Mouse (Mus musculus) hindbrain, embryonic 15.5 days (tissue): ENCODE measurements around the gene Chtop. TPM values are rescaled to one million over a fixed set of nuclear protein-coding genes. Genes with fewer than 3 reads are reported as not detected.

Source experiments
- ATAC-seq: fragments of 200-750 bp; cut with Nextera tagmentation; 2 replicates; pipeline ENCODE4 v1.8.0; 2017; ENCODE audit warnings: low read depth, moderate number of reproducible peaks, moderate TSS enrichment; ENCODE audit not compliant: low FRiP score
- H3K27ac ChIP-seq: fragments of 300-500 bp; sonication (generic); replicated peaks from 2 replicates; pipeline ENCODE4 v1.5.1; 2015; ENCODE audit warnings: mild to moderate bottlenecking, inconsistent platforms
- H3K27me3 ChIP-seq: fragments of 300-500 bp; sonication (generic); 2 replicates; pipeline ENCODE4 v1.6.1; 2015; ENCODE audit warnings: control low read depth, inconsistent platforms
- H3K36me3 ChIP-seq: fragments of 300-500 bp; sonication (generic); 2 replicates; pipeline ENCODE4 v1.6.1; 2015; ENCODE audit warnings: control low read depth, inconsistent platforms
- H3K4me1 ChIP-seq: fragments of 300-500 bp; sonication (generic); replicated peaks from 2 replicates; pipeline ENCODE4 v1.6.1; 2015; ENCODE audit warnings: control low read depth, inconsistent platforms
- H3K4me2 ChIP-seq: fragments of 300-500 bp; sonication (generic); 2 replicates; pipeline ENCODE4 v1.6.1; 2015; ENCODE audit warnings: moderate library complexity, mild to moderate bottlenecking, inconsistent platforms
- H3K4me3 ChIP-seq: fragments of 300-500 bp; sonication (generic); 2 replicates; pipeline ENCODE4 v1.5.1; 2015; ENCODE audit warnings: mild to moderate bottlenecking, inconsistent platforms
- H3K9ac ChIP-seq: fragments of 300-500 bp; sonication (generic); 2 replicates; pipeline ENCODE4 v1.6.1; 2015; ENCODE audit warnings: inconsistent platforms
- H3K9me3 ChIP-seq: fragments of 300-500 bp; sonication (generic); 2 replicates; pipeline ENCODE4 v1.6.1; 2016; ENCODE audit warnings: control low read depth, inconsistent platforms
- WGBS: fragments of 180-500 bp; shearing (Covaris S2); methylation state at CpG from one replicate; pipeline ENCODE4 v1.1.7; 2015; 5-methylcytosine and 5-hydroxymethylcytosine counted together
- polyA plus RNA-seq: library from polyadenylated mRNA; unstranded; fragments of >200 nt; fragmentation: Nextera tagmentation; extraction: Ambion mirVana; gene quantifications from 2 replicates; pipeline ENCODE4 v1.2.1, GENCODE M21; 2015

Chtop gene
- polyA plus RNA-seq, 1 experiment from 2014 or later = 176 TPM

- WGBS = 83% methylated on average over 5 of the region's 5 CpGs
- Histone ChIP-seq H3K27ac (no peak within 1 kb of the TSS), H3K36me3 (no peaks in the 10 kb centered on the region), H3K4me3 (no peak within 1 kb of the TSS), H3K4me2 (no peak within 1 kb of the TSS), H3K27me3 (no peaks in the 10 kb centered on the region), H3K9ac (no peak within 1 kb of the TSS), H3K9me3 (no peaks in the 10 kb centered on the region), H3K4me1 (no peaks in the 10 kb centered on the region)
- ATAC-seq = no peak
Measured at GRCm38 (mm10) chr3:90526580-90526979, 17.3 kb upstream of the Chtop start, which contains the start of gene S100a14. S100a14 (plus strand) TSS chr3:90526856.

DNA sequence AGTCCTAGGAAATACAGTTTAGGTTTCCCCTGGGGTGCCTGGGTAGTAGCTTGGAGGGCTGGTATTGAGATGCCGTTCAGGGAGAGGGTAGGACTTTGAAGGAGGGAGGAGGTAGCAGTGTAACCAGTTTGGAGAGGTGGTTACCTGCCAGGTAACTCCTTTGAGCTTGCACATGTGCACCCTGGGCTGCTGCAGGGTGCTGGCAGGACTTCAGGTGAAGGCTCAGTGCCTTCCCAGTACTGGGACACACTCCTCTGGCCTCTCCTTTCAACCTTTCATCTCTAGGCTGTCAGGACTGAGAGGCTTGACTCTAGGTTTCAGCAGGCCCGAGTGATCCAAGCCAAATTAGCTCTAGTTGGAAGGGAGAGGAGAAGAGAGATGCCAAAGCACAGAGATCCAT is 16.8 kb upstream of the Chtop start:
- Histone ChIP-seq H3K4me3 (no peak overlapping the region), H3K4me1 (no peaks in the 10 kb centered on the region), H3K36me3 (no peaks in the 10 kb centered on the region), H3K27me3 (no peaks in the 10 kb centered on the region), H3K9me3 (no peaks in the 10 kb centered on the region), H3K9ac (no peak overlapping the region), H3K27ac (no peak overlapping the region), H3K4me2 (no peak overlapping the region)
- ATAC-seq = no peak
- WGBS = 81% methylated on average over 2 of the region's 2 CpGs

GRCm38 (mm10) chr3:90525421-90525820 is 16.1 kb upstream of the Chtop start:
- H3K27ac ChIP-seq = no peak overlapping the region
- H3K9ac ChIP-seq = no peak overlapping the region
- WGBS = 76% methylated on average over 4 of the region's 4 CpGs
- no peak overlapping the region for H3K4me3 ChIP-seq
- no peaks in the 10 kb centered on the region for H3K4me1 ChIP-seq
- no peaks in the 10 kb centered on the region for H3K9me3 ChIP-seq
- ATAC-seq = no peak
- no peak overlapping the region for H3K4me2 ChIP-seq
- no peaks in the 10 kb centered on the region for H3K27me3 ChIP-seq
- no peaks in the 10 kb centered on the region for H3K36me3 ChIP-seq

DNA sequence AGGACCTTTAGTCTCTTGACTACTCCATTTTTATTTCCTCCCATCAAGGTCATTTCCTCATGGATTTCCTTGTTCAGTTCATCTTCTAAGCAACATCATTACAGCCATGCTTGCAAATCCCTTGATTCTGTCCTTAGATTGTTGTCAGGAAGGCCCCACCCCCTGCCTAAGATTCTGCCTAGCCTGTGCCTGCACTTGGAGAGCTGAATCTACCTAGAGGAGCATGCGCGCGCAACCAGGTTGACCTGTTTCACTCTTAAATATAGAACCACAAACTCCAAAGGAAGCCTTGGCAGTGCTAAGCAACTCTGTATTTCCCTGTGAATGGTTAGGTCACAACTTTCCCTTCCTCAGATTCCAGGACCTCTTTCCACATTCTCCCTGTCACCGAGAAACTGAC is 8.4 kb upstream of the Chtop start:
- H3K4me3 ChIP-seq = no peak overlapping the region
- no peaks in the 10 kb centered on the region for H3K9me3 ChIP-seq
- H3K36me3 ChIP-seq = no peaks in the 10 kb centered on the region
- no peak overlapping the region for H3K4me2 ChIP-seq
- ATAC-seq = no peak
- H3K4me1 ChIP-seq = peaks cover 14% of the 10 kb centered on the region
- H3K9ac ChIP-seq = no peak overlapping the region
- 86% methylated on average over 4 of the region's 4 CpGs for WGBS
- no peak overlapping the region for H3K27ac ChIP-seq
- H3K27me3 ChIP-seq = peaks cover 29% of the 10 kb centered on the region

- Histone ChIP-seq H3K9me3 (no peaks in the 10 kb centered on the region), H3K36me3 (no peaks in the 10 kb centered on the region), H3K9ac (no peak overlapping the region), H3K27me3 (peaks cover 33% of the 10 kb centered on the region), H3K4me2 (no peak overlapping the region), H3K4me3 (no peak overlapping the region), H3K4me1 (peaks cover 14% of the 10 kb centered on the region), H3K27ac (no peak overlapping the region)
- WGBS = 92% methylated on average over 4 of the region's 4 CpGs
- no peak for ATAC-seq
Measured at GRCm38 (mm10) chr3:90515789-90516188, 6.5 kb upstream of the Chtop start.

DNA sequence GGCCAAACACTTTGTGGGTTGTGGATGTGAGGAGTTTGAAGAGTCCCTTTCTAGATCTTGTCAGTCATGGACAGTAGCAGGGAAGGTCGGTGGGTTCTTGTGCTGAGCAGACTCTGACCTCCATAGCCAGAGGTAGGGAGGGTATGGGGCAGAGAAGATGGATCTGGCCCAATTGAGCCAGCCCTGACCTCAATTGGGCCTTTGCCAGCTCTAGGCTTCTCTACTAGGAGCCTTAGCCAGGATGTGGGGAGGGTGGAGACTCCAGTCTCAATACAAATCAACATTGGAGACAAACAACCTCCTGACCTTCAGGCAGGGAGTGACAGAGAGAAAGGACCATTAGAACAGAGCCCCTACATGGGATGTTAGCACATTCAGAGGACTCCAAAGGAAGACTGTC is 5.9 kb upstream of the Chtop start:
- Histone ChIP-seq H3K27me3 (peaks cover 33% of the 10 kb centered on the region), H3K4me2 (peak overlapping the region; percentile 67), H3K4me3 (peak overlapping the region; percentile 34), H3K27ac (no peak overlapping the region), H3K9me3 (no peaks in the 10 kb centered on the region), H3K4me1 (peaks cover 14% of the 10 kb centered on the region), H3K9ac (0 out of 2 replicates have a peak overlapping the region, but pooled peaks have one; percentile 30), H3K36me3 (no peaks in the 10 kb centered on the region)
- 47% methylated on average over 1 of the region's 1 CpGs for WGBS
- no peak for ATAC-seq

DNA sequence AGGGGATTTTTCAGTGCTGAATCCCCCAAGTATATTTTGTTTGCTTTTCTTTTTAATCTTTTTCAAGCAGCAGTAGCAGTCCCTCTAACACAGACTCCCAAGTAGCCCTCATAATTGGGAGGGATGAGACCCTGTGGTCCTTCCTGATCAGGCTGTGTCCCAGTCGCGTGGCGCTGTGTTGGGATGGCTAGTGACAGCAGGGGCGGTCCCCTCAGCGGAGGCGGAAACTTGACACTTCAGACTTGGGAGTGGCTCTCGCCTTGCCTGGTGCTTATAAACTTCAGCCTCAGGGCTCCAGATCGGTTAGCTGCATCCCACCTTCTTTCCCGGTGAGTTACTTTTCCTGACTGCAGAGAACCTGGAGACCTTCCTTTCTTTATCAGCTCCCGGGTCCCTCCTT is 5.4 kb upstream of the Chtop start:
- H3K27me3 ChIP-seq = peaks cover 33% of the 10 kb centered on the region
- peak overlapping the region; percentile 67 for H3K4me2 ChIP-seq
- WGBS = under 1% methylated on average over 10 of the region's 10 CpGs
- peak overlapping the region; percentile 30; the same call in 1 of the 2 replicates for H3K9ac ChIP-seq
- no peaks in the 10 kb centered on the region for H3K9me3 ChIP-seq
- peaks cover 14% of the 10 kb centered on the region for H3K4me1 ChIP-seq
- ATAC-seq = 0 out of 2 replicates have a peak, but pooled peaks have one; percentile 39
- H3K4me3 ChIP-seq = peak overlapping the region; percentile 34
- H3K27ac ChIP-seq = no peak overlapping the region
- no peaks in the 10 kb centered on the region for H3K36me3 ChIP-seq

- H3K9me3 ChIP-seq = no peaks in the 10 kb centered on the region
- no peaks in the 10 kb centered on the region for H3K36me3 ChIP-seq
- peak within 1 kb of the TSS; percentile 34 for H3K4me3 ChIP-seq
- H3K4me2 ChIP-seq = peak within 1 kb of the TSS; percentile 67
- no peak for ATAC-seq
- peaks cover 33% of the 10 kb centered on the region for H3K27me3 ChIP-seq
- peak within 1 kb of the TSS; percentile 30; the same call in 1 of the 2 replicates for H3K9ac ChIP-seq
- H3K27ac ChIP-seq = no peak within 1 kb of the TSS
- 4% methylated on average over 25 of the region's 25 CpGs for WGBS
- H3K4me1 ChIP-seq = peaks cover 14% of the 10 kb centered on the region
Measured at GRCm38 (mm10) chr3:90513796-90514590, 4.7 kb upstream of the Chtop start, which contains the start of the genes S100a1 and S100a13. S100a1 (minus strand) TSS chr3:90514392. S100a13 (plus strand) TSS chr3:90514435.

- 82% methylated on average over 9 of the region's 9 CpGs for WGBS
Measured at GRCm38 (mm10) chr3:90512948-90513642, 3.8 kb upstream of the Chtop start.

DNA sequence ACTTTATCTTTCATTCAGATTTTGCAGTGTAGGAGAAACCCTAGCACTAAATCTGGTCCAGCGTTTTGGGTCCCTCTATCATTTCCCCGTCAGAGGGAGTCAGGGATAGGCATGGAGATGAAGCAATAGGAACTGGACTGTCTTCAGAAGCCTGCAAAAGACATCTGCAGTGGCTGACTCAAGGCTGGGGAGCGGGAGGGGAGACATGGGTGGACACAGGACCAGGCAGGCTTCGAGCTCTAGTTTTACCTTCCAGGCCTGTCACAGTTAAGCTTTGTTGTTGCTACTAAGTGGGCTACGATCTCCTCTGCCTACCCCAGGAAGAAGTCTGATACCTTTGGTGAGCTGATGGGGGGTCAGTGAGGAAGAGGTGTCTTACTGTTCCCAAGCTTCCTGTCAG is 3.0 kb upstream of the Chtop start:
- H3K4me1 ChIP-seq = peaks cover 25% of the 10 kb centered on the region
- no peak overlapping the region for H3K4me3 ChIP-seq
- WGBS = 91% methylated on average over 5 of the region's 5 CpGs
- no peak overlapping the region for H3K27ac ChIP-seq
- H3K27me3 ChIP-seq = peaks cover 33% of the 10 kb centered on the region
- H3K9ac ChIP-seq = no peak overlapping the region
- ATAC-seq = no peak
- H3K4me2 ChIP-seq = no peak overlapping the region
- no peaks in the 10 kb centered on the region for H3K9me3 ChIP-seq
- H3K36me3 ChIP-seq = 0 out of 2 replicates have a peak, but pooled peaks cover under 1% of the 10 kb centered on the region

More at GRCm38 (mm10) chr3:90512948-90513642, 3.8 kb upstream of the Chtop start:
- no peak for ATAC-seq
- peaks cover 33% of the 10 kb centered on the region for H3K27me3 ChIP-seq
- no peaks in the 10 kb centered on the region for H3K36me3 ChIP-seq
- no peak overlapping the region for H3K9ac ChIP-seq
- H3K9me3 ChIP-seq = no peaks in the 10 kb centered on the region
- no peak overlapping the region for H3K4me2 ChIP-seq
- no peak overlapping the region for H3K4me3 ChIP-seq
- no peak overlapping the region for H3K27ac ChIP-seq
- peaks cover 17% of the 10 kb centered on the region for H3K4me1 ChIP-seq

GRCm38 (mm10) chr3:90509747-90510123 is 437 bp upstream of the Chtop start:
- WGBS = 11% methylated on average over 2 of the region's 2 CpGs
- Histone ChIP-seq H3K9me3 (no peaks in the 10 kb centered on the region), H3K27me3 (peaks cover 22% of the 10 kb centered on the region), H3K4me3 (peak overlapping the region; percentile 96), H3K4me2 (peak overlapping the region; percentile 49), H3K36me3 (peaks cover 24% of the 10 kb centered on the region), H3K4me1 (peaks cover 33% of the 10 kb centered on the region), H3K9ac (no peak overlapping the region), H3K27ac (peak overlapping the region; percentile 69)
- ATAC-seq = peak; percentile 13; the same call in 1 of the 2 replicates
